Mouse (Mus musculus): Measurements from ENCODE around the gene Atg16l2.

Atg16l2 gene

DNA sequence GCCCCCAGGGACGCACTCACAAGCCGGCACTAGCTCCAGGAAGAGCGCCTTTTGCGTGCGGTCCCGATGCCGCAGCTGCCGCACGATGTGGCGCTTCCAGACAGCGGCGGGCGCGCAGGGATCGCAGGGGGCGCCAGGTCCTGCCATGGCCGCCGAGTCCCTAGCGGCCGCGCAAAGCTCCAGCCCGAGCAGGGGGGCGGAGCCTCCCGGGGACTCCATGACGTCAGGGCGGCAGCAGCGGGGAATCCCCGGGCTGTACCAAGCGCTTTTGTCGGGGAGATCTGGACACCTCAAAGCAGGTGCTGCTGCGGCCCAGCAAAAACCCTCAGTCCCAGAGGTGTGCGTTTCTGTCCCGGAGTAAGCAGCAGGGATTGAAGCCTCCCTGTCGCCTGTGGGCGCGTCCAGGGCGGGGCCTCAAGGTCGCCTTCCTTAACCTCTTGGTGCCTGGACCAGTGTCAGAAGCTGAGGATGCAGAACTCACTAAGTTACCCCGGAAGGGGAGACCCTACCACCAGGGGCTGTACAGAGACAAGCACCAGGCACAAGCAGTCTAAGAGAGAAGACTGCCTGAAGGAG lies at the start of gene Atg16l2:
Gene Atg16l2 (minus strand): TSS at position 371 of the 576 bp plus-strand sequence.
- DNase-seq = peak; percentile 99

DNA sequence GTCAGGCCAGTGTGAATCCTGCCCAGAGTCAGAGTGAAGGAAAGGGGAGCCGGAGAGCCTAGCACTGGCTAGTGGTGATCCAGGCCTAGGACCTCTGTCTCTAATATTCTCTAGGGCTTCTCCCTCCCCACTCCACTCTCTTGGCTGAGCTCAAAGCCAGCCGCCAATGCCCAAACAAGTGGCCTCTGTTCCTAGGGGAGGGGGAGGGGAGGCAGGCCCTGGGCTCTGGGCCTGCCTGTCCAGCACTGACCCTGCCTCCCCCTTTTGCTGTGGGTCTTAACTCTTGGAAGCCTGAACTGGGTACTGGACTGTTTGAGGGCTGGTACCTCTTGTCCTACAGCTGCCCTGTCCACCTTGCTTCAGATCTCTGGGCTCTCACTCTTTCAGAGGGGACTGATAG lies 47.8 kb upstream of the Atg16l2 start:
- peak; percentile 83 for DNase-seq

GRCm38 (mm10) chr7:101348312-101348711 lies 46.3 kb upstream of the Atg16l2 start:
- DNase-seq = no peak

DNA sequence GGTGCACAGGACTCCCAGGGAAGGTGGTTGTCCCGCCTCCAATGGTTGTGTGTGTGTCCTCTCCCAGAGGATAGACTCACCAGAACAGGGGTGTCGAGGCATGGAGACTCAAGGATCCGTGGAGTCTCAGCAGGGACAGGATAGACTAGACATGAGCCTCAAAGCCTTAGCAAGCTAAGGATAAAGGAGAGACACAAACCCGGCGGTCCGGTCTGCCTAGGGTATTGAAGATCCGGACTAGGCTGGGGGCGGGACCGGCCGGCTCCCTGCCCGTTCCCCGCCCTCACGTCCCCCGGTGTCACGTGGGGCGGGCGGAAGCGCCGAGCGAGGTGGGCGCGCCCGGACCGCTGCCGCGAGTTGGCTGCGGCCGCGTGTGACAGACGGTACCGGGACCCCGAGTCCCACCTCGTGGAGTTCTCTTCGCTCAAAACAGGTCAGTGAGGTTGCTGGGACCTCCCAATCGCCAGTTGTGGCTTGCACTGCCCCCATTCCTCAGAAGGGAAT lies 45.8 kb upstream of the Atg16l2 start, which contains the start of gene Arap1:
Gene Arap1 (plus strand): TSS at position 301 of the 504 bp plus-strand sequence.
- peak; percentile 70 for DNase-seq

- DNase-seq = no peak
Measured at GRCm38 (mm10) chr7:101346991-101347390, 44.9 kb upstream of the Atg16l2 start.

GRCm38 (mm10) chr7:101344892-101345291 lies 42.8 kb upstream of the Atg16l2 start:
- no peak for DNase-seq

DNA sequence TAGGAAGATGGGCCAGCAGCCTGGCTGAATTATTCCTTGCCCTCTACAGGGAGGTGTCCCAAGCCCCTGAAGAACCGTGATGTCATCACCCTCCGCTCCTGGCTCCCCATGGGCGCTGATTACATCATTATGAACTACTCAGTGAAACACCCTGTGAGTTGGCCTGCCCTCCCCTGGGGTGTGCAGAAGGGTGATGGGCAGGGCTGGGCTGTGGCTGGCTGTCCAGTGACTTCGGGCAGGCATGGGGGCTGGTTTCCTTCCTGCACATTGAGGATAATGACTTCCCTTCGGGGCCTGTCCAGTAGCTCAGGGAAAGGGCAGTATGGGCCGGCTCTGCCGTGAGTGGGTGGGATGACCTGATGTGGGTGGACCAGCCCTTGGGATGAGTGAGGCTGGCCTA lies 41.1 kb upstream of the Atg16l2 start:
- DNase-seq = no peak

GRCm38 (mm10) chr7:101341405-101341804 lies 39.4 kb upstream of the Atg16l2 start:
- no peak for DNase-seq

DNA sequence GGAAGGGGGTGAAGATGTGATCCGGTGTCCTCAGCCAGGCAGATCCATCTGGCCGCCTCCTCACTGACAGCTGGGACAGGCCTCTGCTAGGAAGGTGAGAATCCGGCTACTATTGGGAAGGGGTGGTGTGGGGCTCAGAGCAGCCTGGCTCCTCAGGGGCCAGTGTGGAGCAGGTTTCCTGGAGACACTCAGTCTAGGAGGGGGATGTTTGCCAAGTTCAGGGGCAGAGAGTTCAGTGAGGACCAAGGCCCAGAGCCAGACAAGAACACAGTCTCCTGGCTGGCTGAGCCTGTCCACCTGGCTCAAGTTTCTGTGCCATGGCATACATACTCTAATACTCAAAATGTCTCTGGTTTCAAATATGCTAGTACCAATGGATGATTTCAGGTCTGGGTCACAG lies 35.4 kb upstream of the Atg16l2 start:
- DNase-seq = no peak

- DNase-seq = no peak
Measured at GRCm38 (mm10) chr7:101336686-101337085, 34.6 kb upstream of the Atg16l2 start.

DNA sequence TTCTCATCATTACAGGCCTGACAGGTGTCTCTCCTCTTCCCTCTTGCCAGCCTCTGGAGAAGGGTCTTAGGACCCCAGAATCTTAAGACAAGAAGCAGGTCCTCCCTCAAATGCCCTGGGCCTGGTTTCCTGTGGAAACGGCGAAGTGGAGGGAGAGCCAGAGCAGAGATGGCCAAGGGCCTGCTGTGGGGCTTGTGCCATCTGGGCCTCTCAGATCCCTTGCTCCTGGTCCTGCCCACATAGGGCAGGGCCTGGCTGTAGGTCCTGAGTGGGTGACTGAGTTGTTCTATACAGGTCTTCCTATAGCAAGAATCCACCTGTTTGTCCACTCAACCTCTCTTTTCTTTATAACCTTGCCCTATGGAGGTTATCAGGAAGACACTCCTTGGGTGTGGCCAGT lies 33.2 kb upstream of the Atg16l2 start:
- no peak for DNase-seq

GRCm38 (mm10) chr7:101332045-101332831 lies 30.2 kb upstream of the Atg16l2 start:
- DNase-seq = no peak

DNA sequence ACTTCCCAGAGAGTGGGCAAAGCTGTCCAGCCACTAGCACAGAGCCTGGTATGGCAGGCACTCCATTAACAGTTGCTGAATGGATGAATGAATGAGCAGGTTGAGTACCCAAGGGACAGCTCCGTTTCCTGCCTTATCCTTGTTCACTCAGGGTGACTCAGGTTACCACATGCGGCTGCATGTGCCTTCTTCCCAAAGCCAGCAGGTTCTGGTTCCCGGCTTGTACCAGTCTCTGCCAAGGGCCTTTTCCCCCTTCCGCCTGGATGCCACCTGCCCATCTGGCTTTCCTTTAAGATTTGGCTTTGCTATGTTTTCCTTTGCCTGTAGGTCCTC lies 28.8 kb upstream of the Atg16l2 start:
- DNase-seq = no peak

DNA sequence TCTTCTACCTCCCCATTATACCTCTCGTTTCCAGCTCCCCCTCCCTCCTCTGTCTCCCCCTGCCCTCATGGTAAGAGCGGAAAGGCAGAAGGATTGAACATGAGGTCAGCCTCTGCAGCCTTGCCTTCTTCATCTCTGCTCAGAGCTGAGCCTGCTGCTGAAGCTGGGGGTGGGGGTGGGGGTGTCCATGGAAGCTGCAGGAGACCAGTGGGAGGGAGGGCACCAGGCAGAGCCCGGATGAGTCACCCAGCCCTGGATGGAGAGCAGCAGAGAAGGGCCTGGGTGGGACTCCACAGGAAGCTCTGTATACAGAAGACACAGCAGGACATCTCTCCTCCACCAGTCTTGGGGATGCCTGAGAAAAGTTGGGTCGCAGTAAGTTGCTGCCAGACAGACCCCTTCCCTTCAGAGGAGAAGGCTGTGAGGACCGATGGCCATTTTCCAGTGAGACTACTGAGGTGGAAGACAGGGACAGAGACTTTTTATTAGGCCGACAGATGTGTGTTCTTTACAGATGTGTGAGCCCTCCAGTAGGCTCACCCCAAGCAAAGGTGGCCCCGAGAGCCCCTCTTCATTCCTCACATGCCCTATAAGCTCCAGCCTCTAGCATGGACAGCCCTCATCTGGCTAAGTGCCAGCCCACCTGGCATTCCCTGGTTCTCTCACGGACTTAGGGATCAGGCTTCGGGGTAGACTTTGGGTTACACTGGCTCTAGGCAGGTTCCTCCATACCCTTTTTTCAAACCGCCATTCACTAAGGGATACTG lies 28.2 kb upstream of the Atg16l2 start:
- DNase-seq = no peak

GRCm38 (mm10) chr7:101329606-101330005 lies 27.6 kb upstream of the Atg16l2 start:
- DNase-seq = no peak

GRCm38 (mm10) chr7:101328621-101329158 lies 26.6 kb upstream of the Atg16l2 start:
- DNase-seq = peak; percentile 66

- no peak for DNase-seq
Measured at GRCm38 (mm10) chr7:101327786-101328185, 25.7 kb upstream of the Atg16l2 start.

DNA sequence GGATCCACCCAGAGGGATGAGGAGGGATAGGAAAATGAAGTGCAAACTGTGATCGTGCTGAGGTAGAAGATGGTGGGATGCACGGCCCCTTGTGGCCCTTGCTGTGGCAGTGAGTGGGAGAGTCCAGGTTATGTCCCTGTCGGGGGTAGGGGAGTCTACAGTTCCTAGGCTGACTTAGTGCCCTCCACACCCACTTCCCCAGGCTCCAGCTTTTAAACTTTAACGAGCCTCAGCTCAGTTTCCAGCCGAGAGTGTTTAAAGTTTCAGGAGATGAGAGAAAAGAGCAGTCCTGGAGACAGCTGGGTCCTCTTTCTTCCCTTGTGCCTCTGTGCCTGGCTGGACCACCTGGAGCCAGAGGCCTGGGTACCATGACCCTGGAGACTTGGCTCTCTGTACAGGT lies 25.2 kb upstream of the Atg16l2 start:
- DNase-seq = no peak

- no peak for DNase-seq
Measured at GRCm38 (mm10) chr7:101326006-101326405, 24.0 kb upstream of the Atg16l2 start.

DNA sequence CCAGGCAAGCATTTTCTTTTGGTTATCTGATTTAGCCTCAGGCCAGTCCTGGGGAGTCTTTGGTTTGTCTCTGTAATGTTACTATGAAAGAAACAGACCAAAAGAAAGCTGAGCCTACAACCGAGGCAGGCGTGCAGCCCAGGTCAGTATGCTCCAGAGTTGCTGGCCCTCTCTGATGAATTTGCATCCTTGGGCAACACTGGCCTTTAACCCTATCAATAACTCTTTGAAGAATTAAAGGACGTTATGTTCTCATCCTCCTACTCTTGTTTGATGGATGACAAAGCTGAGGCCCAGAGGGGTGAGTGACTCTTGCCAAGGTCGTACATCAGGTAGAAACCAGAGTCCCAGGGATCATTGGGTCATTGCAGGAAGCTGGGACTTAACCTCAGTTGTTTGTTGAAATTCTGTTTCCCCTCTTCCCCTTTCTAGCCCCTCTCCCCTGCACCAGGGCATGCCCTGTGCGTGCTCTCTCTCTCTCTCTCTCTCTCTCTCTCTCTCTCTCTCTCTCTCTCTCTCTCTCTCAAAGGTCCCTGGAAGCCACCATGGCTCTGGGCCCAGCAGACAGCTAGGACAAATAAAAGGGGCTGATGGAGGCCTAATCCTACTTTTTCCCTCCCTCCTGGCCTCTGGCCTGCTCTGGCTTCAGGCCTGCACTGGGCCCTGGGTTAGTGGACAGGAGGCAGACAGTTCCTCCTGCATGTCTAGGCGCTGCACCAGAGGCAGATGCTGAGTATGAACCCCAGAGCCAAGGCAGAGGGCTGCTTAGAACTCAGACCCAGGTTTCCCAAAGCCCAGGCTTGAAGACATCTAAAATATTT lies 22.3 kb upstream of the Atg16l2 start:
- DNase-seq = no peak

GRCm38 (mm10) chr7:101323141-101323594 lies 21.1 kb upstream of the Atg16l2 start:
- no peak for DNase-seq

GRCm38 (mm10) chr7:101321218-101321827 lies 19.3 kb upstream of the Atg16l2 start:
- peak; percentile 55 for DNase-seq
